In genomic region chr5:104103171-104103570, GRCm38 (mm10) we compare ENCODE assay signal across 32 mouse cellular contexts. TPM values are rescaled to one million over a fixed set of nuclear protein-coding genes. Genes with fewer than 3 reads are reported as not detected.
DNase-seq lines count a peak whose midpoint lies in the region; ATAC-seq and TF ChIP-seq lines count a peak whose summit lies in the region.
"Had no signal": no experiment of that assay in that cellular context is flagged by ENCODE, and none has a peak within 500 bp of the region (broad histone marks: within the 10 kb centered on the region; RNA-seq: fewer than 3 reads in every experiment).

No protein-coding gene starts in this region.

- WGBS in lung, embryonic 16.5 days: 50% methylated on average over 4 of the region's 4 CpGs
- 72% methylated on average over 4 of the region's 4 CpGs for WGBS in hindbrain, embryonic 15.5 days
- 59% methylated on average over 4 of the region's 4 CpGs for WGBS in neural tube, embryonic 15.5 days

- 0 out of 2 replicates have a peak overlapping the region, but pooled peaks have one; percentile 15 for H3K9ac ChIP-seq in lung, embryonic 16.5 days (ENCODE audit: low read length)
- no peak overlapping the region for H3K9ac ChIP-seq in hindbrain, embryonic 15.5 days
- H3K9ac ChIP-seq in neural tube, embryonic 15.5 days (replicated peaks): no peak overlapping the region
- H3K9ac ChIP-seq: embryonic facial prominence, embryonic 13.5 days; limb, embryonic 15.5 days; neural tube, embryonic 12.5 days had no signal

- intact Hi-C loops in gastrocnemius, adult 2 months (cut with DNase I): no loop called here

- ATAC-seq in lung, embryonic 16.5 days (ENCODE audit: low read depth): no peak
- ATAC-seq in hindbrain, embryonic 15.5 days (ENCODE audit: low FRiP score, low read depth): no peak
- ATAC-seq in neural tube, embryonic 15.5 days (ENCODE audit: low FRiP score): no peak
- ATAC-seq: CD4-positive, CD25-positive, alpha-beta regulatory T cell, adult 4 months; forebrain, embryonic 16.5 days; Patski had no signal

- H3K4me1 ChIP-seq in lung, embryonic 16.5 days (replicated peaks; ENCODE audit: control insufficient read depth, insufficient read depth, low read length): peaks cover 18% of the 10 kb centered on the region
- peaks cover 16% of the 10 kb centered on the region for H3K4me1 ChIP-seq in hindbrain, embryonic 15.5 days (replicated peaks)
- peaks cover 18% of the 10 kb centered on the region for H3K4me1 ChIP-seq in neural tube, embryonic 15.5 days

- H3K9me3 ChIP-seq in lung, embryonic 16.5 days (ENCODE audit: control insufficient read depth, low read length): no peaks in the 10 kb centered on the region
- H3K9me3 ChIP-seq in hindbrain, embryonic 15.5 days: no peaks in the 10 kb centered on the region
- no peaks in the 10 kb centered on the region for H3K9me3 ChIP-seq in neural tube, embryonic 15.5 days (replicated peaks)
- H3K9me3 ChIP-seq: embryonic facial prominence, embryonic 13.5 days; limb, embryonic 15.5 days; megakaryocyte, embryonic 14.5 days; neural tube, embryonic 12.5 days had no signal

- H3K27me3 ChIP-seq in lung, embryonic 16.5 days (ENCODE audit: control insufficient read depth, insufficient read depth, low read depth, low read length): no peaks in the 10 kb centered on the region
- no peaks in the 10 kb centered on the region for H3K27me3 ChIP-seq in hindbrain, embryonic 15.5 days
- H3K27me3 ChIP-seq in neural tube, embryonic 15.5 days (replicated peaks): no peaks in the 10 kb centered on the region
- H3K27me3 ChIP-seq: embryonic facial prominence, embryonic 13.5 days; limb, embryonic 15.5 days; neural tube, embryonic 12.5 days had no signal

- no peaks in the 10 kb centered on the region for H3K36me3 ChIP-seq in lung, embryonic 16.5 days (ENCODE audit: control insufficient read depth, insufficient read depth, low read length)
- H3K36me3 ChIP-seq in hindbrain, embryonic 15.5 days: no peaks in the 10 kb centered on the region
- no peaks in the 10 kb centered on the region for H3K36me3 ChIP-seq in neural tube, embryonic 15.5 days
- H3K36me3 ChIP-seq: embryonic facial prominence, embryonic 13.5 days; limb, embryonic 15.5 days; neural tube, embryonic 12.5 days had no signal

- peak overlapping the region; percentile 40; the same call in 1 of the 2 replicates for H3K27ac ChIP-seq in gastrocnemius, adult 2 months
- no peak overlapping the region for H3K27ac ChIP-seq in lung, embryonic 16.5 days (ENCODE audit: low read length)
- peak overlapping the region; percentile 48; the same call in 1 of the 2 replicates for H3K27ac ChIP-seq in hindbrain, embryonic 15.5 days (replicated peaks)
- H3K27ac ChIP-seq in neural tube, embryonic 15.5 days (replicated peaks): peak overlapping the region; percentile 77
- H3K27ac ChIP-seq: embryonic facial prominence, embryonic 13.5 days; limb, embryonic 15.5 days had no signal

- no peak overlapping the region for H3K4me2 ChIP-seq in lung, embryonic 16.5 days (ENCODE audit: low read depth, low read length)
- no peak overlapping the region for H3K4me2 ChIP-seq in hindbrain, embryonic 15.5 days
- H3K4me2 ChIP-seq in neural tube, embryonic 15.5 days: no peak overlapping the region
- H3K4me2 ChIP-seq: embryonic facial prominence, embryonic 13.5 days; limb, embryonic 15.5 days; neural tube, embryonic 12.5 days had no signal

- H3K4me3 ChIP-seq in gastrocnemius, adult 2 months: no peak overlapping the region
- H3K4me3 ChIP-seq in lung, embryonic 16.5 days (ENCODE audit: low read length): no peak overlapping the region
- H3K4me3 ChIP-seq in hindbrain, embryonic 15.5 days: no peak overlapping the region
- H3K4me3 ChIP-seq in neural tube, embryonic 15.5 days (replicated peaks): no peak overlapping the region
- H3K4me3 ChIP-seq: embryonic facial prominence, embryonic 13.5 days; limb, embryonic 15.5 days; megakaryocyte, embryonic 14.5 days; neural tube, embryonic 12.5 days had no signal

- DNase-seq in gastrocnemius, adult 2 months: no peak
- DNase-seq in gastrocnemius, postnatal 10 days: no peak
- DNase-seq in lung, postnatal 36 days: no peak
- no peak for DNase-seq in layer of hippocampus, postnatal 25 days (ENCODE audit: extremely low spot score in 1 of 2, low spot score in 1 of 2)
- no peak for DNase-seq in gastrocnemius, postnatal 4 days (ENCODE audit: low spot score in 2 of 2)
- DNase-seq: adrenal gland, adult 8-10 months; cerebellum, adult 9-10 months; heart, adult 18-20 months; heart, postnatal 4 days; kidney, adult 9 months; kidney, postnatal 4 days; layer of hippocampus, postnatal 36 days; lung, postnatal 14 days; right cerebral cortex, postnatal 14 days; spleen, adult 18-20 months; thymus, postnatal 36 days had no signal

- no peak for TF ChIP-seq CTCF in gastrocnemius, adult 2 months (IDR thresholded peaks at IDR 0.05)

RNA-seq across cellular contexts. Expression of gene Sparcl1, which starts 10.4 kb away (rescaled TPM):
- 100 to 1,000 TPM in 1 of 2 experiments, 10 to 100 TPM in 1; 83.5 to 151 TPM for total RNA-seq in gastrocnemius, adult 2 months (2021)
- total RNA-seq in gastrocnemius, postnatal 10 days (2021): 100 to 1,000 TPM; 231 to 240 TPM
- polyA plus RNA-seq in lung, embryonic 16.5 days (2015; fragmentation: Nextera tagmentation; extraction: Ambion mirVana): 433 and 435 TPM in 2 replicates
- polyA plus RNA-seq in hindbrain, embryonic 15.5 days (2015; fragmentation: Nextera tagmentation; extraction: Ambion mirVana): 349 and 369 TPM in 2 replicates
- 479 and 515 TPM in 2 replicates for polyA plus RNA-seq in neural tube, embryonic 15.5 days (2015; fragmentation: Nextera tagmentation; extraction: Ambion mirVana)
- total RNA-seq in layer of hippocampus, postnatal 25 days (2021): 1,000 to 10,000 TPM; 1,421 to 1,512 TPM
- 100 to 1,000 TPM; 226 to 268 TPM for total RNA-seq in gastrocnemius, postnatal 4 days (2021)
- total RNA-seq: common myeloid progenitor, adult 5-6 weeks had no signal
- polyA plus RNA-seq: CD4-positive, CD25-positive, alpha-beta regulatory T cell, adult 4 months; Patski had no signal

RNA-seq across cellular contexts. Expression of gene Gm17660, which starts 25.8 kb away (rescaled TPM):
- total RNA-seq in gastrocnemius, adult 2 months (2021): not detected
- not detected for total RNA-seq in gastrocnemius, postnatal 10 days (2021)
- polyA plus RNA-seq in lung, embryonic 16.5 days (2015; fragmentation: Nextera tagmentation; extraction: Ambion mirVana): not detected in 2 replicates
- 0.59 TPM in 1 of 2 replicates, not detected in the other for polyA plus RNA-seq in hindbrain, embryonic 15.5 days (2015; fragmentation: Nextera tagmentation; extraction: Ambion mirVana)
- polyA plus RNA-seq in neural tube, embryonic 15.5 days (2015; fragmentation: Nextera tagmentation; extraction: Ambion mirVana): not detected in 2 replicates
- under 1 TPM in 1 of 2 experiments, not detected in 1; 0.76 TPM for total RNA-seq in layer of hippocampus, postnatal 25 days (2021)
- total RNA-seq in gastrocnemius, postnatal 4 days (2021): not detected
- total RNA-seq: adrenal gland, adult 8-10 months; common myeloid progenitor, adult 5-6 weeks; ES-E14; gastrocnemius, adult 18-20 months; heart, adult 18-20 months; heart, postnatal 4 days; layer of hippocampus, postnatal 36 days; left cerebral cortex, postnatal 25 days had no signal
- polyA plus RNA-seq: CD4-positive, CD25-positive, alpha-beta regulatory T cell, adult 4 months; embryonic facial prominence, embryonic 13.5 days; forebrain, embryonic 16.5 days; heart, embryonic 14.5 days; limb, embryonic 15.5 days; liver, embryonic 16.5 days; neural tube, embryonic 12.5 days; Patski had no signal

RNA-seq across cellular contexts. Expression of gene Nudt9, which starts 57.1 kb away (rescaled TPM):
- total RNA-seq in gastrocnemius, adult 2 months (2021): 10 to 100 TPM; 62.6 to 68.7 TPM
- total RNA-seq in gastrocnemius, postnatal 10 days (2021): 10 to 100 TPM; 43.7 to 48.9 TPM
- 58.6 and 60.8 TPM in 2 replicates for polyA plus RNA-seq in lung, embryonic 16.5 days (2015; fragmentation: Nextera tagmentation; extraction: Ambion mirVana)
- 65.4 and 67.9 TPM in 2 replicates for polyA plus RNA-seq in hindbrain, embryonic 15.5 days (2015; fragmentation: Nextera tagmentation; extraction: Ambion mirVana)
- 73.0 and 73.2 TPM in 2 replicates for polyA plus RNA-seq in neural tube, embryonic 15.5 days (2015; fragmentation: Nextera tagmentation; extraction: Ambion mirVana)
- 10 to 100 TPM; 74.8 to 77.0 TPM for total RNA-seq in layer of hippocampus, postnatal 25 days (2021)
- total RNA-seq in gastrocnemius, postnatal 4 days (2021): 10 to 100 TPM; 38.9 to 39.9 TPM

Comparison
In these comparisons a context has a peak if more than half of its experiments do, and no peak if none do; other contexts are left out.
1. RNA of gene Sparcl1, which starts 10.4 kb away (total RNA-seq): 1,421 to 1,512 TPM in layer of hippocampus, postnatal 25 days; 226 to 268 TPM in gastrocnemius, postnatal 4 days, 231 to 240 TPM in gastrocnemius, postnatal 10 days and 83.5 to 151 TPM in gastrocnemius, adult 2 months; every median in the first group is over 4 times any median in the second.